12 mouse cellular contexts compared by ENCODE assay signal in genomic region chr2:160955331-160955730, GRCm38 (mm10). TPM values are rescaled to one million over a fixed set of nuclear protein-coding genes. Genes with fewer than 3 reads are reported as not detected.
DNase-seq lines count a peak whose midpoint lies in the region; ATAC-seq and TF ChIP-seq lines count a peak whose summit lies in the region.
"Had no signal": no experiment of that assay in that cellular context is flagged by ENCODE, and none has a peak within 500 bp of the region (broad histone marks: within the 10 kb centered on the region; RNA-seq: fewer than 3 reads in every experiment).

No protein-coding gene starts in this region.

- no peaks in the 10 kb centered on the region for H3K9me3 ChIP-seq in midbrain, embryonic 14.5 days (ENCODE audit: control insufficient read depth, low read length)
- no peaks in the 10 kb centered on the region for H3K9me3 ChIP-seq in midbrain, embryonic 11.5 days (ENCODE audit: control insufficient read depth, low read length)
- no peaks in the 10 kb centered on the region for H3K9me3 ChIP-seq in embryonic facial prominence, embryonic 15.5 days (replicated peaks)
- H3K9me3 ChIP-seq: embryonic facial prominence, embryonic 13.5 days; limb, embryonic 13.5 days had no signal

- DNase-seq in heart, adult 2 months, result no peak
- no peak for DNase-seq in heart, postnatal 25 days (ENCODE audit: low spot score)
- peak; percentile 47 for DNase-seq in midbrain, embryonic 14.5 days
- DNase-seq in midbrain, embryonic 11.5 days (ENCODE audit: low spot score, missing footprints), result no peak
- DNase-seq in right cerebral cortex, postnatal 4 days, result peak; percentile 34
- DNase-seq in ovary, postnatal 14 days (ENCODE audit: low spot score), result no peak

- peaks cover 10% of the 10 kb centered on the region; the same call in 1 of the 2 replicates for H3K4me1 ChIP-seq in heart, adult 2 months (ENCODE audit: control insufficient read depth, insufficient read depth, low read length)
- no peaks in the 10 kb centered on the region for H3K4me1 ChIP-seq in midbrain, embryonic 14.5 days (ENCODE audit: control insufficient read depth, insufficient read depth, low read length)
- H3K4me1 ChIP-seq in midbrain, embryonic 11.5 days (ENCODE audit: control insufficient read depth, insufficient read depth, low read length), result no peaks in the 10 kb centered on the region
- peaks cover 33% of the 10 kb centered on the region for H3K4me1 ChIP-seq in embryonic facial prominence, embryonic 15.5 days

- no peak overlapping the region for H3K9ac ChIP-seq in heart, adult 2 months (ENCODE audit: low read depth, low read length)
- H3K9ac ChIP-seq in midbrain, embryonic 14.5 days (replicated peaks; ENCODE audit: low read length), result no peak overlapping the region
- no peak overlapping the region for H3K9ac ChIP-seq in midbrain, embryonic 11.5 days (ENCODE audit: low read length)
- H3K9ac ChIP-seq in embryonic facial prominence, embryonic 15.5 days, result no peak overlapping the region
- H3K9ac ChIP-seq: embryonic facial prominence, embryonic 13.5 days; limb, embryonic 13.5 days had no signal

- TF ChIP-seq POLR2A in heart, adult 2 months (IDR thresholded peaks at IDR 0.05; ENCODE audit: insufficient read depth, low read depth, low read length), result no peak

- H3K79me2 ChIP-seq in heart, adult 2 months (replicated peaks; ENCODE audit: control insufficient read depth, insufficient read depth, low read length), result no peaks in the 10 kb centered on the region

- no peak overlapping the region for H3K4me2 ChIP-seq in midbrain, embryonic 14.5 days (ENCODE audit: low read length)
- no peak overlapping the region for H3K4me2 ChIP-seq in midbrain, embryonic 11.5 days
- no peak overlapping the region for H3K4me2 ChIP-seq in embryonic facial prominence, embryonic 15.5 days (replicated peaks)
- H3K4me2 ChIP-seq: embryonic facial prominence, embryonic 13.5 days; limb, embryonic 13.5 days had no signal

- H3K36me3 ChIP-seq in heart, adult 2 months (ENCODE audit: control insufficient read depth, insufficient read depth, low read length), result peaks cover 24% of the 10 kb centered on the region
- peaks cover 82% of the 10 kb centered on the region for H3K36me3 ChIP-seq in midbrain, embryonic 14.5 days (ENCODE audit: control insufficient read depth, insufficient read depth, low read length)
- peaks cover 24% of the 10 kb centered on the region for H3K36me3 ChIP-seq in midbrain, embryonic 11.5 days (ENCODE audit: control insufficient read depth, insufficient read depth, low read length)
- H3K36me3 ChIP-seq in embryonic facial prominence, embryonic 15.5 days, result peaks cover 79% of the 10 kb centered on the region

- H3K27ac ChIP-seq in heart, adult 2 months, result peak overlapping the region; percentile 53
- H3K27ac ChIP-seq in midbrain, embryonic 14.5 days (replicated peaks; ENCODE audit: low read depth, low read length), result no peak overlapping the region
- H3K27ac ChIP-seq in midbrain, embryonic 11.5 days (ENCODE audit: low read depth, low read length), result no peak overlapping the region
- H3K27ac ChIP-seq in embryonic facial prominence, embryonic 15.5 days (replicated peaks), result peak overlapping the region; percentile 68; the same call in 1 of the 2 replicates
- H3K27ac ChIP-seq: limb, embryonic 13.5 days had no signal

- no peak overlapping the region for H3K4me3 ChIP-seq in heart, adult 2 months
- H3K4me3 ChIP-seq in midbrain, embryonic 14.5 days (replicated peaks; ENCODE audit: low read depth, low read length), result no peak overlapping the region
- no peak overlapping the region for H3K4me3 ChIP-seq in midbrain, embryonic 11.5 days (ENCODE audit: low read depth, low read length)
- H3K4me3 ChIP-seq in embryonic facial prominence, embryonic 15.5 days (replicated peaks), result no peak overlapping the region
- H3K4me3 ChIP-seq: embryonic facial prominence, embryonic 13.5 days; limb, embryonic 13.5 days had no signal

- WGBS in heart, adult 2 months, result 55% methylated on average over 7 of the region's 7 CpGs
- WGBS in midbrain, embryonic 14.5 days, result 85% methylated on average over 7 of the region's 7 CpGs
- 82% methylated on average over 7 of the region's 7 CpGs for WGBS in midbrain, embryonic 11.5 days
- WGBS in embryonic facial prominence, embryonic 15.5 days, result 49% methylated on average over 7 of the region's 7 CpGs

- intact Hi-C loops in heart, adult 2 months (cut with DNase I), result no loop called here
- intact Hi-C loops in heart, postnatal 25 days (cut with DNase I), result loop anchor here (5.0 kb wide), 1 partner anchor 47 kb away; no protein-coding TSS in a partner anchor

- TF ChIP-seq EP300 in heart, adult 2 months (IDR thresholded peaks at IDR 0.05; ENCODE audit: insufficient read depth, low read depth, low read length), result no peak

- H3K27me3 ChIP-seq in heart, adult 2 months (ENCODE audit: control insufficient read depth, insufficient read depth, low read length), result no peaks in the 10 kb centered on the region
- H3K27me3 ChIP-seq in midbrain, embryonic 14.5 days (ENCODE audit: control insufficient read depth, insufficient read depth, low read length), result no peaks in the 10 kb centered on the region
- H3K27me3 ChIP-seq in midbrain, embryonic 11.5 days (ENCODE audit: control insufficient read depth, insufficient read depth, low read length), result no peaks in the 10 kb centered on the region
- H3K27me3 ChIP-seq in embryonic facial prominence, embryonic 15.5 days, result no peaks in the 10 kb centered on the region
- H3K27me3 ChIP-seq: embryonic facial prominence, embryonic 13.5 days; limb, embryonic 13.5 days; Patski had no signal

- TF ChIP-seq CTCF in heart, adult 2 months (IDR thresholded peaks at IDR 0.05), result peak; percentile 74

- no peak for ATAC-seq in midbrain, embryonic 14.5 days (ENCODE audit: low FRiP score, low TSS enrichment)
- ATAC-seq in midbrain, embryonic 11.5 days (ENCODE audit: low FRiP score), result no peak
- peak; percentile 64; the same call in 1 of the 2 replicates for ATAC-seq in embryonic facial prominence, embryonic 15.5 days (ENCODE audit: insufficient number of reproducible peaks, low FRiP score, low TSS enrichment, low read depth)
- ATAC-seq in megakaryocyte-erythroid progenitor cell, adult 5-6 weeks (replicated peaks; ENCODE audit: low FRiP score, low TSS enrichment, poor library complexity, severe bottlenecking), result no peak
- ATAC-seq: Patski had no signal

RNA-seq across cellular contexts. Expression of gene Emilin3, which starts 43.2 kb away (rescaled TPM):
- total RNA-seq in heart, adult 2 months (2021), result 1 to 10 TPM; 1.5 to 2.8 TPM
- 0.04 TPM in 1 of 2 replicates, not detected in the other for polyA plus RNA-seq in heart, adult 2 months (2012; rRNA removed)
- total RNA-seq in heart, postnatal 25 days (2021), result 1 to 10 TPM; 2.8 to 4.4 TPM
- 0.30 and 0.45 TPM in 2 replicates for polyA plus RNA-seq in midbrain, embryonic 14.5 days (2014; fragmentation: Nextera tagmentation; extraction: Ambion mirVana)
- 2.6 and 2.9 TPM in 2 replicates for polyA plus RNA-seq in midbrain, embryonic 11.5 days (2014; fragmentation: Nextera tagmentation; extraction: Ambion mirVana)
- 51.3 and 51.9 TPM in 2 replicates for polyA plus RNA-seq in embryonic facial prominence, embryonic 15.5 days (2015; fragmentation: Nextera tagmentation; extraction: Ambion mirVana)
- total RNA-seq in megakaryocyte-erythroid progenitor cell, adult 5-6 weeks (2014; fragmentation: Nextera tagmentation), result not detected in 2 replicates
- not detected in 2 replicates for total RNA-seq in megakaryocyte-erythroid progenitor cell, adult 5-6 weeks (2017)
- total RNA-seq: hematopoietic stem cell, adult 5-6 weeks had no signal
- polyA plus RNA-seq: Patski had no signal

Comparison
In these comparisons a context has a peak if more than half of its experiments do, and no peak if none do; other contexts are left out.
1. DNase-seq: peak in midbrain, embryonic 14.5 days (single experiment) and right cerebral cortex, postnatal 4 days (single experiment); none in heart, adult 2 months (0 of 2), heart, postnatal 25 days (single experiment), midbrain, embryonic 11.5 days (single experiment) and ovary, postnatal 14 days (single experiment).
2. H3K27ac ChIP-seq: peak in heart, adult 2 months (single experiment) and embryonic facial prominence, embryonic 15.5 days (single experiment); none in midbrain, embryonic 14.5 days (single experiment) and midbrain, embryonic 11.5 days (single experiment).
3. RNA of gene Emilin3, which starts 43.2 kb away (polyA plus RNA-seq): 51.3 to 51.9 TPM in embryonic facial prominence, embryonic 15.5 days; 2.6 to 2.9 TPM in midbrain, embryonic 11.5 days, 0.30 to 0.45 TPM in midbrain, embryonic 14.5 days and 0.04 TPM in heart, adult 2 months; every median in the first group is over 10 times any median in the second.